Mouse (Mus musculus): ENCODE data around the gene Rbak. TPM values are rescaled to one million over a fixed set of nuclear protein-coding genes. Genes with fewer than 3 reads are reported as not detected.

Rbak gene
- 6.1 TPM for polyA plus RNA-seq (2014; fragmentation: Illumina TruSeq; extraction: RNeasy Lipid Tissue Mini Kit (QIAGEN cat#74804); ENCODE audit: low read depth, low replicate concordance)

DNA sequence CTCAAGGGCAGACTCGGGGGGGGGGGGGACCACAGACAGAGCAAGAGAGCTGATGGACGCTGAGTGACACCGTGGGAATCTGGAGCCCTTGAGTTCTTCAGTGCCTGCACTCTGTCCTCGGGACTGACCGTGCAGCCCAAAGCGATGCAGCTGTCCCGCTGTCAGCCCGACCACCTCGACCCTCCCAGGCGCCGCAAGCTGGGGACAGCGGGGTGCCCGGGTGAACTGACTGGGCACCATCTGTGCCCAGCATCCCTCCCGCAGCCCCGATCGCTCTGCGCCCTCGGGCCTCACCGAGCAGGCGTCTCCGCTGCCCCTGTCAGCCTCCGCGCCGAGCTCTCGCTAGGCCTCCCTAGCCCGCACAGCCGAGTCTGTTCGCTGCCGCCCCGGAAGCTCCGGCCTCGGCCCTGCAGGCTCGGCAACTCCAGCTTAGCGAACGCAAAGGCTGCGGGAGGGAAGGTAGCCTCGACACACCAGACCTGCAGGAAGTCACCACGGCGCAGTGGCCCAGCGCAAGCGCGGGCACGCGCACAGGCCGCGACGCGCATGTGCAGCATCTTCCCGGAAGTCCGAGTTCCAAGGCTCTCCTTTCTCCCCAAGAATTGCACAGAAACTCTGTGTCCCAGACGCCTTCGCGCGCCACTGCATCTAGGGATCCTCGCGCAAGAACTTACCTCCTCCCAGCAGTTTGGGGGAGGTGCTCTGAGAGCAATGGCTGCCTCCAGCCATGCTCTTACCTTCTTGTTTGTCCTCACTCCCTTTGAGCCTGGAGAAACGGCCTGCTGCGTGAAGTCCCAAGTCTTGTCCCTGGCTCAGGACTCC lies at the start of gene Rbak, which contains the start of gene Spdye4b:
Rbak (minus strand) TSS at position 521 of the 822 bp plus-strand sequence.
Spdye4b (plus strand) TSS at position 763 of the 822 bp plus-strand sequence.

DNA sequence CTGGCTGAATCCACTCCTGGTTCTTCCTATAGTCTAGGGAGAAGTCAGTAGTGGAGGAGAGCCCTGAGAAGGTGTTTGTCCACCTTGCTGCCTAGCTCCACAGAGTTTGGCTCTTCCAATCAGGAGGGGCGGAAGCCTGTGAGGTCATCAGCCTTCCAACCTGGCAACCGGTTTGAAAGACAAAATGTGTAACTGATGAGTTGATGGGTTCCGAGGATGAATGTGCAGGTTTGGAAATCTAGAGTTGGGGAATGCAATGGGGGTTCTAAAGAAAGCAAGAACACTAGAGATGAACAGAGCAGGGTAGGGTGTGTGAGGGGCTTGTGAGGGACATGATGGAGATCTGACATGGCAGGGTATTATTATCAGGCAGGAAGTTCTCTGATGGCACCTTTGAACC lies 46.2 kb upstream of the Rbak start, which contains the start of gene Spdye4a:
Spdye4a (minus strand) TSS at position 101 of the 400 bp plus-strand sequence.

DNA sequence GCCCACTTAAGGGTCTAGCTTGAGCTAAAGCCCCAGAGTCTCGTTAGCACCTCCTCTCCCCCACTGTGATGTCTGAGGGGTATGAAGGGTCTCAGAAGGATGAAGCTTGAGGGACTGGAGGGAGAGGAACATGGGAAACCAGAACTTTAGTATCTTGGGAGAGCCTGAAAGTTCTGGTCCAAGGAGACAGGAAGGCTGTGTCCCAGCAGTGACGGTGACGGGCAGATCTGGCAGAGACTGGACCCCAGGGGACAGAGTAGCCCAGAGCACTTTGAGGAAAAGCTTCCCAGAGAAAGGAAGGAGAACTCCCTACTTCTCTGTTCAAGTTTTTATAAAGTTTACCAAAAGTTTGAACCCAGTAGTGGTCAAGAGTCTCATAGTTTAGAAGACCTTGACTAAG lies 33.1 kb downstream of the Rbak start, which contains the start of gene Olfr718-ps1:
Olfr718-ps1 (minus strand) TSS at position 101 of the 400 bp plus-strand sequence.

Other genes starting within 250 kb of the Rbak start
- not detected for gene Fscn1, start 220.4 kb downstream of the Rbak start, polyA plus RNA-seq (2014; fragmentation: Illumina TruSeq; extraction: RNeasy Lipid Tissue Mini Kit (QIAGEN cat#74804); ENCODE audit: low read depth, low replicate concordance)
- 31.1 TPM for gene Rnf216, start 67.8 kb downstream of the Rbak start, polyA plus RNA-seq (2014; fragmentation: Illumina TruSeq; extraction: RNeasy Lipid Tissue Mini Kit (QIAGEN cat#74804); ENCODE audit: low read depth, low replicate concordance)
- gene Olfr718-ps1, start 33.2 kb downstream of the Rbak start, polyA plus RNA-seq (2014; fragmentation: Illumina TruSeq; extraction: RNeasy Lipid Tissue Mini Kit (QIAGEN cat#74804); ENCODE audit: low read depth, low replicate concordance): not detected
- not detected for gene Spdye4b, start 242 bp upstream of the Rbak start, polyA plus RNA-seq (2014; fragmentation: Illumina TruSeq; extraction: RNeasy Lipid Tissue Mini Kit (QIAGEN cat#74804); ENCODE audit: low read depth, low replicate concordance)
- gene Spdye4a, start 46.1 kb upstream of the Rbak start, polyA plus RNA-seq (2014; fragmentation: Illumina TruSeq; extraction: RNeasy Lipid Tissue Mini Kit (QIAGEN cat#74804); ENCODE audit: low read depth, low replicate concordance): not detected
- gene Zfp12, start 54.4 kb upstream of the Rbak start, polyA plus RNA-seq (2014; fragmentation: Illumina TruSeq; extraction: RNeasy Lipid Tissue Mini Kit (QIAGEN cat#74804); ENCODE audit: low read depth, low replicate concordance): 8.0 TPM
- 1.0 TPM for gene Zfp316, start 89.2 kb upstream of the Rbak start, polyA plus RNA-seq (2014; fragmentation: Illumina TruSeq; extraction: RNeasy Lipid Tissue Mini Kit (QIAGEN cat#74804); ENCODE audit: low read depth, low replicate concordance)
- not detected for gene Zfp853, start 112.8 kb upstream of the Rbak start, polyA plus RNA-seq (2014; fragmentation: Illumina TruSeq; extraction: RNeasy Lipid Tissue Mini Kit (QIAGEN cat#74804); ENCODE audit: low read depth, low replicate concordance)
- 0.89 TPM for gene E130309D02Rik, start 134.6 kb upstream of the Rbak start, polyA plus RNA-seq (2014; fragmentation: Illumina TruSeq; extraction: RNeasy Lipid Tissue Mini Kit (QIAGEN cat#74804); ENCODE audit: low read depth, low replicate concordance)
- gene Zdhhc4, start 148.5 kb upstream of the Rbak start, polyA plus RNA-seq (2014; fragmentation: Illumina TruSeq; extraction: RNeasy Lipid Tissue Mini Kit (QIAGEN cat#74804); ENCODE audit: low read depth, low replicate concordance): 10.8 TPM
- not detected for gene Grid2ip, start 176.6 kb upstream of the Rbak start, polyA plus RNA-seq (2014; fragmentation: Illumina TruSeq; extraction: RNeasy Lipid Tissue Mini Kit (QIAGEN cat#74804); ENCODE audit: low read depth, low replicate concordance)
- 60.6 TPM for gene Kdelr2, start 223.1 kb upstream of the Rbak start, polyA plus RNA-seq (2014; fragmentation: Illumina TruSeq; extraction: RNeasy Lipid Tissue Mini Kit (QIAGEN cat#74804); ENCODE audit: low read depth, low replicate concordance)